Mouse (Mus musculus): ENCODE results near the gene Alx3.
A peak's percentile ranks its signal among the peaks of the same experiment; 100 is the strongest.

DNA sequence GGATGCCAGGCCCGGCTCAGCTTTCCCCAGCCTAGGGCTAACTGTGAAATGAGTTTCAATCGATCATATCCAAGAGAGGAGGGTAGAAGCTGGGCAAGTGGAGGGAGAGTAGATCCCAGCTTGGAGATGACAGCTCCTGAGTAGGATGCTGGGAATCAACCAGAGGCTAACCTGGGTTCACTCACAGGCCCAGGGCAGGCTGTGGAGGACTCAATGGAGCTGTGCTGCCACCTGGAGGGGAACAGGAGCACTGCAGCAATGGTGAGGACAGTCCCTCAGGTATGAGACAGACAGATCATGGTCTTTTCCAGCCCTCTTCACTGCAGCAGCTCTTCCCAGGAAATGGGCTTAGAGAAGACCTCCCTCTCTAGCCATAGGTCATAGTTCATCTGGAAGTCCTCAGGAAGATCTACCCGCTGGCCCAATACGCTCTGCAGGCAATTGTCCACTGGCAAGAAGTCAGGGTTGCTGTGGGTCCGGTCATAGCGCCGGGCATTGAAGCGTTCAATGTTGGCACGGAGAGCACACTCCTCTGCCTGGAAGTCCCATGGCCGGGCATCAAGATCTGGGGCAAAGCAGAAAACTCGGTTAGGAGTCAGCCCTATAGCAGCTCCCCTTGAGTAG is 18.2 kb downstream of the Alx3 start:
- TF ChIP-seq CTCF (conservative IDR thresholded peaks at IDR 0.05; ENCODE audit: low read length) (peak; percentile 92), POU5F1 (IDR thresholded peaks at IDR 0.05; ENCODE audit: borderline replicate concordance, low read length) (no peak), NANOG (IDR thresholded peaks at IDR 0.05; ENCODE audit: borderline replicate concordance, low read length) (no peak)
